In the genomic region with DNA sequence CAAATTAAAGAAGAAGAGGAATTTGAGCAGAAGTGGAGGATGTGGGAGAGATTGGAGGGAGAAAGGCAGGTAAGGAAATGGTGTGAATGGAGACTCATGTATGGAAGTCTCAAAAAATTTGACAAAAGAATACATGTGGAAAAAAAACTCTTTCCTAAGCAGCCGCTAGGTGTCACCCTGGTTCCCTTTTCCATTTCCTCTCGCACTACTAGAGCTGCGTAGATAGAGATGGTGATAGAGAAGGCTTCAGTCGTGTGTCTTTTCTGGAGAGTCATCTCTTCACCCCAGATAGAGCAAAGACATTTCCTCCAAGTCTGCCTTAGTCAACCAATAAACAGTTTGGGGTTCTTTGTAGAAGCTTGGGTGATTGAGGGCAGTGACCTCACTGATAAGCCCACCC, we compare ENCODE assay signal across 10 mouse cellular contexts. TPM values are rescaled to one million over a fixed set of nuclear protein-coding genes. Genes with fewer than 3 reads are reported as not detected.
DNase-seq lines count a peak whose midpoint lies in the region; ATAC-seq and TF ChIP-seq lines count a peak whose summit lies in the region.
"Had no signal": no experiment of that assay in that cellular context is flagged by ENCODE, and none has a peak within 500 bp of the region (broad histone marks: within the 10 kb centered on the region; RNA-seq: fewer than 3 reads in every experiment).

No protein-coding gene starts in this region.

- 0% methylated on average over 4 of the region's 4 CpGs for WGBS in hindbrain, embryonic 14.5 days
- WGBS in liver, embryonic 14.5 days (ENCODE audit: insufficient replicate concordance) = 1% methylated on average over 4 of the region's 4 CpGs

- H3K4me1 ChIP-seq in hindbrain, embryonic 14.5 days (replicated peaks; ENCODE audit: control insufficient read depth, insufficient read depth, low read length) = peaks cover 15% of the 10 kb centered on the region
- H3K4me1 ChIP-seq in liver, embryonic 14.5 days (replicated peaks; ENCODE audit: control insufficient read depth in 2 of 2, insufficient read depth in 2 of 2, low read length in 1 of 2) = peaks cover 23 to 39% of the 10 kb centered on the region in 2 experiments

- no peaks in the 10 kb centered on the region for H3K36me3 ChIP-seq in hindbrain, embryonic 14.5 days (replicated peaks; ENCODE audit: control insufficient read depth, insufficient read depth)
- no peaks in the 10 kb centered on the region for H3K36me3 ChIP-seq in liver, embryonic 14.5 days (replicated peaks; ENCODE audit: control insufficient read depth, insufficient read depth, low read depth)
- H3K36me3 ChIP-seq: lung, embryonic 15.5 days had no signal

- CTCF ChIA-PET in Patski (lab: Charles Lee) = interaction anchor here (0.6 to 4.3 kb wide), 15 partner anchors 8 to 235 kb away, joined by 3 to 22 read pairs (median 4); a partner anchor contains a TSS

- ATAC-seq in Patski = peak; percentile 31
- 0 out of 2 replicates have a peak, but pooled peaks have one; percentile 46 for ATAC-seq in hindbrain, embryonic 14.5 days (ENCODE audit: low FRiP score)
- no peak for ATAC-seq in liver, embryonic 14.5 days (ENCODE audit: insufficient read depth)

- no peak overlapping the region for H3K4me2 ChIP-seq in hindbrain, embryonic 14.5 days (replicated peaks)
- peak overlapping the region; percentile 97 for H3K4me2 ChIP-seq in liver, embryonic 14.5 days (ENCODE audit: low read depth)
- H3K4me2 ChIP-seq: lung, embryonic 15.5 days had no signal

- no peaks in the 10 kb centered on the region for H3K9me3 ChIP-seq in hindbrain, embryonic 14.5 days (ENCODE audit: control insufficient read depth, low read length)
- no peaks in the 10 kb centered on the region for H3K9me3 ChIP-seq in liver, embryonic 14.5 days (ENCODE audit: control insufficient read depth, low read length)
- H3K9me3 ChIP-seq: lung, embryonic 15.5 days had no signal

- TF ChIP-seq CTCF in Patski (IDR thresholded peaks at IDR 0.05) = peak; percentile 75
- TF ChIP-seq CTCF in liver, embryonic 14.5 days (IDR thresholded peaks at IDR 0.05; ENCODE audit: low read depth) = peak; percentile 78

- TF ChIP-seq EP300 in liver, embryonic 14.5 days (IDR thresholded peaks at IDR 0.05; ENCODE audit: low read depth) = 0 out of 2 replicates have a peak, but pooled peaks have one; percentile 16

- peak; percentile 58 to 63 for DNase-seq in left cerebral cortex, adult 18-20 months (ENCODE audit: low spot score in 2 of 2)
- DNase-seq in left cerebral cortex, adult 11 months (ENCODE audit: low spot score) = no peak
- no peak for DNase-seq in Patski (ENCODE audit: low read depth, low spot score)
- peak; percentile 68 for DNase-seq in embryo, embryonic 10 days (ENCODE audit: low spot score)
- DNase-seq in hindbrain, embryonic 14.5 days (ENCODE audit: low spot score) = peak; percentile 82
- peak in 1 of 3 experiments; percentile 65 for DNase-seq in liver, embryonic 14.5 days (ENCODE audit: low read depth in 3 of 3, low spot score in 3 of 3)
- DNase-seq in natural killer cell, adult 2 months (ENCODE audit: low spot score in 2 of 2) = peak; percentile 60 to 73
- peak; percentile 68 for DNase-seq in yolk sac, embryonic 10.5 days (ENCODE audit: low spot score)

- no peak overlapping the region for H3K27ac ChIP-seq in hindbrain, embryonic 14.5 days
- H3K27ac ChIP-seq in liver, embryonic 14.5 days = peak overlapping the region; percentile 72
- H3K27ac ChIP-seq: lung, embryonic 15.5 days had no signal

- in situ Hi-C loops in Patski (cut with MboI; ENCODE audit: low pct_unique_long_range_greater_than_20kb) = loop anchor here (5.0 kb wide), 2 partner anchors 223 to 373 kb away; no protein-coding TSS in a partner anchor

- POLR2A ChIA-PET in Patski (lab: Charles Lee) = interaction anchor here (1.0 kb wide), 1 partner anchor 205 kb away, joined by 4 read pairs; no protein-coding TSS in a partner anchor

- no peaks in the 10 kb centered on the region for H3K27me3 ChIP-seq in Patski
- peaks cover 8% of the 10 kb centered on the region; the same call in 1 of the 2 replicates for H3K27me3 ChIP-seq in hindbrain, embryonic 14.5 days (ENCODE audit: control insufficient read depth, insufficient read depth, low read length)
- H3K27me3 ChIP-seq in liver, embryonic 14.5 days (ENCODE audit: control insufficient read depth, insufficient read depth, low read length) = no peaks in the 10 kb centered on the region
- H3K27me3 ChIP-seq: lung, embryonic 15.5 days had no signal

- no peak overlapping the region for H3K9ac ChIP-seq in hindbrain, embryonic 14.5 days
- no peak overlapping the region; the same call in 1 of the 2 replicates for H3K9ac ChIP-seq in liver, embryonic 14.5 days (replicated peaks)
- H3K9ac ChIP-seq: lung, embryonic 15.5 days had no signal

- H3K4me3 ChIP-seq in hindbrain, embryonic 14.5 days (replicated peaks; ENCODE audit: low read length) = no peak overlapping the region
- H3K4me3 ChIP-seq in liver, embryonic 14.5 days (ENCODE audit: insufficient read depth in 1 of 2, low read depth in 2 of 2, low read length in 2 of 2) = no peak overlapping the region
- H3K4me3 ChIP-seq: lung, embryonic 15.5 days had no signal

RNA-seq across cellular contexts. Expression of a gene that starts 3.0 kb away (rescaled TPM):
- 1 to 10 TPM; 7.0 to 7.7 TPM for total RNA-seq in left cerebral cortex, adult 18-20 months (2021)
- polyA plus RNA-seq in Patski (2021) = 39.2 TPM
- polyA plus RNA-seq in hindbrain, embryonic 14.5 days (2014; fragmentation: Nextera tagmentation; extraction: Ambion mirVana) = 4.0 and 4.2 TPM in 2 replicates
- 7.6 and 10.4 TPM in 2 replicates for polyA plus RNA-seq in liver, embryonic 14.5 days (2012; rRNA removed)
- 15.1 and 16.6 TPM in 2 replicates for polyA plus RNA-seq in liver, embryonic 14.5 days (2014; fragmentation: Nextera tagmentation; extraction: Ambion mirVana)
- polyA plus RNA-seq: erythroblast, embryonic 14.5 days had no signal

RNA-seq across cellular contexts. Expression of a gene that starts 27.5 kb away (rescaled TPM):
- total RNA-seq in left cerebral cortex, adult 18-20 months (2021) = under 1 TPM in 1 of 2 experiments, not detected in 1; 0.49 TPM
- polyA plus RNA-seq in Patski (2021) = 0.15 TPM
- polyA plus RNA-seq in hindbrain, embryonic 14.5 days (2014; fragmentation: Nextera tagmentation; extraction: Ambion mirVana) = 0.16 and 0.74 TPM in 2 replicates
- 0.10 and 0.16 TPM in 2 replicates for polyA plus RNA-seq in liver, embryonic 14.5 days (2012; rRNA removed)
- polyA plus RNA-seq in liver, embryonic 14.5 days (2014; fragmentation: Nextera tagmentation; extraction: Ambion mirVana) = 0.29 and 0.34 TPM in 2 replicates
- polyA plus RNA-seq: erythroblast, embryonic 14.5 days had no signal

RNA-seq across cellular contexts. Expression of a gene that starts 48.0 kb away (rescaled TPM):
- total RNA-seq in left cerebral cortex, adult 18-20 months (2021) = 1 to 10 TPM; 1.7 to 3.0 TPM
- polyA plus RNA-seq in Patski (2021) = 3.4 TPM
- 1.6 and 2.4 TPM in 2 replicates for polyA plus RNA-seq in hindbrain, embryonic 14.5 days (2014; fragmentation: Nextera tagmentation; extraction: Ambion mirVana)
- polyA plus RNA-seq in liver, embryonic 14.5 days (2012; rRNA removed) = 9.6 and 12.4 TPM in 2 replicates
- 1.6 and 2.8 TPM in 2 replicates for polyA plus RNA-seq in liver, embryonic 14.5 days (2014; fragmentation: Nextera tagmentation; extraction: Ambion mirVana)

RNA-seq across cellular contexts. Expression of a gene that starts 48.5 kb away (rescaled TPM):
- total RNA-seq in left cerebral cortex, adult 18-20 months (2021) = 1 to 10 TPM; 2.3 to 3.7 TPM
- 9.5 TPM for polyA plus RNA-seq in Patski (2021)
- polyA plus RNA-seq in hindbrain, embryonic 14.5 days (2014; fragmentation: Nextera tagmentation; extraction: Ambion mirVana) = 1.7 and 2.5 TPM in 2 replicates
- 0.09 and 0.23 TPM in 2 replicates for polyA plus RNA-seq in liver, embryonic 14.5 days (2012; rRNA removed)
- polyA plus RNA-seq in liver, embryonic 14.5 days (2014; fragmentation: Nextera tagmentation; extraction: Ambion mirVana) = 0.04 and 0.13 TPM in 2 replicates
- polyA plus RNA-seq: erythroblast, embryonic 14.5 days had no signal

RNA-seq across cellular contexts. Expression of a gene that starts 57.3 kb away (rescaled TPM):
- total RNA-seq in left cerebral cortex, adult 18-20 months (2021) = 10 to 100 TPM; 57.1 to 60.2 TPM
- 63.9 TPM for polyA plus RNA-seq in Patski (2021)
- polyA plus RNA-seq in hindbrain, embryonic 14.5 days (2014; fragmentation: Nextera tagmentation; extraction: Ambion mirVana) = 4.6 and 5.6 TPM in 2 replicates
- 8.2 and 9.2 TPM in 2 replicates for polyA plus RNA-seq in liver, embryonic 14.5 days (2012; rRNA removed)
- polyA plus RNA-seq in liver, embryonic 14.5 days (2014; fragmentation: Nextera tagmentation; extraction: Ambion mirVana) = 1.0 and 1.3 TPM in 2 replicates

Comparison
In these comparisons a context has a peak if more than half of its experiments do, and no peak if none do; other contexts are left out.
1. DNase-seq: peak in left cerebral cortex, adult 18-20 months (2 of 2), embryo, embryonic 10 days (single experiment), hindbrain, embryonic 14.5 days (single experiment), natural killer cell, adult 2 months (2 of 2) and yolk sac, embryonic 10.5 days (single experiment); none in left cerebral cortex, adult 11 months (single experiment) and Patski (single experiment).